Mouse (Mus musculus) layer of hippocampus, postnatal 10 days (tissue): ENCODE data around the gene Ccnt1. TPM values are rescaled to one million over a fixed set of nuclear protein-coding genes. Genes with fewer than 3 reads are reported as not detected.

ENCODE experiments used
- DNase-seq, 2 experiments: peaks; one replicate each; pipeline ENCODE4 v3.0.0; 2021; ENCODE audit warnings: low spot score in 2 of 2
- microRNA-seq, 2 experiments: library from miRNA; unstranded; fragments of <30 nt; microRNA quantifications; one replicate each; pipeline ENCODE4 v1.2.0; 2021
- total RNA-seq, 2 experiments: library from RNA; stranded (reverse); gene quantifications; 2 replicates each; pipeline ENCODE4 v1.2.3; 2021

Ccnt1 gene
- total RNA-seq, 2 experiments from 2014 or later: 36.0 to 51.6 TPM

- DNase-seq: no peak
Measured at GRCm38 (mm10) chr15:98512232-98512631, 58.5 kb downstream of the Ccnt1 start.

GRCm38 (mm10) chr15:98511386-98511928 lies 59.3 kb downstream of the Ccnt1 start:
- DNase-seq: no peak

- DNase-seq: peak; percentile 82 to 83
Measured at GRCm38 (mm10) chr15:98510438-98511385, 60.0 kb downstream of the Ccnt1 start.

- no peak for DNase-seq
Measured at GRCm38 (mm10) chr15:98509387-98509786, 61.3 kb downstream of the Ccnt1 start.

- no peak for DNase-seq
Measured at GRCm38 (mm10) chr15:98507321-98507720, 63.4 kb downstream of the Ccnt1 start.

GRCm38 (mm10) chr15:98506253-98506957 lies 64.3 kb downstream of the Ccnt1 start:
- DNase-seq: no peak

- peak; percentile 76 to 77 for DNase-seq
Measured at GRCm38 (mm10) chr15:98504514-98504913, 66.2 kb downstream of the Ccnt1 start.

GRCm38 (mm10) chr15:98503317-98503716 lies 67.4 kb downstream of the Ccnt1 start:
- no peak for DNase-seq

GRCm38 (mm10) chr15:98497631-98498030 lies 73.1 kb downstream of the Ccnt1 start:
- DNase-seq: no peak

- no peak for DNase-seq
Measured at GRCm38 (mm10) chr15:98492102-98492501, 78.6 kb downstream of the Ccnt1 start, which contains the start of gene Olfr279. Olfr279 (plus strand) TSS chr15:98492402.

- no peak for DNase-seq
Measured at GRCm38 (mm10) chr15:98491332-98491731, 79.4 kb downstream of the Ccnt1 start.

Small RNA genes lying within 50 kb of the gene (microRNA-seq; reads per million reads assigned to microRNA genes)
- 2.7 to 3.6 reads per million in 2 experiments for gene Mir1291

Other genes with a start within 250 kb of the Ccnt1 start
- not detected for gene Olfr284, start 229.9 kb downstream of the Ccnt1 start, total RNA-seq
- gene Olfr283, start 190.0 kb downstream of the Ccnt1 start, total RNA-seq: not detected
- gene Olfr282, start 139.7 kb downstream of the Ccnt1 start, total RNA-seq: not detected
- not detected for gene Olfr281, start 118.3 kb downstream of the Ccnt1 start, total RNA-seq
- gene OR5BS1P, start 101.0 kb downstream of the Ccnt1 start, total RNA-seq: not detected
- gene Lalba, start 88.2 kb downstream of the Ccnt1 start, total RNA-seq: not detected
- gene Olfr279, start 78.5 kb downstream of the Ccnt1 start, total RNA-seq: not detected
- gene Kansl2, start 36.7 kb downstream of the Ccnt1 start, total RNA-seq: 10 to 100 TPM; 71.9 to 73.2 TPM
- not detected for gene 4930415O20Rik, start 81 bp upstream of the Ccnt1 start, total RNA-seq
- 10 to 100 TPM; 41.4 to 44.6 TPM for gene Adcy6, start 39.2 kb upstream of the Ccnt1 start, total RNA-seq
- 100 to 1,000 TPM; 139 to 147 TPM for gene Cacnb3, start 59.9 kb upstream of the Ccnt1 start, total RNA-seq
- gene Ddx23, start 92.0 kb upstream of the Ccnt1 start, total RNA-seq: 10 to 100 TPM; 78.3 to 81.4 TPM
- gene Rnd1, start 106.5 kb upstream of the Ccnt1 start, total RNA-seq: 10 to 100 TPM; 31.2 to 34.3 TPM
- 10 to 100 TPM in 1 of 2 experiments, 1 to 10 TPM in 1; 9.7 to 14.2 TPM for gene Ccdc65, start 137.3 kb upstream of the Ccnt1 start, total RNA-seq
- gene Fkbp11, start 157.3 kb upstream of the Ccnt1 start, total RNA-seq: 1 to 10 TPM; 2.2 to 2.6 TPM
- gene Arf3, start 192.3 kb upstream of the Ccnt1 start, total RNA-seq: 100 to 1,000 TPM; 636 TPM
- gene Wnt10b, start 207.2 kb upstream of the Ccnt1 start, total RNA-seq: under 1 TPM; 0.25 to 0.37 TPM
- not detected for gene Wnt1, start 218.9 kb upstream of the Ccnt1 start, total RNA-seq
- 100 to 1,000 TPM; 401 to 403 TPM for gene Ddn, start 238.6 kb upstream of the Ccnt1 start, total RNA-seq